Mouse (Mus musculus) stomach, postnatal 0 days (tissue): ENCODE results near the gene Ccdc148. TPM values are rescaled to one million over a fixed set of nuclear protein-coding genes. Genes with fewer than 3 reads are reported as not detected.
A peak's percentile ranks its signal among the peaks of the same experiment; 100 is the strongest.

ENCODE experiments used
- ATAC-seq: fragments of 200-750 bp; cut with Nextera tagmentation; 2 replicates; pipeline ENCODE4 v1.8.0; 2017; ENCODE audit not compliant: low FRiP score, low TSS enrichment
- DNase-seq: peaks from one replicate; pipeline ENCODE4 v3.0.0-alpha.2; 2016; ENCODE audit warnings: low spot score
- H3K27ac ChIP-seq: fragments of 300-500 bp; sonication (generic); replicated peaks from 2 replicates; pipeline ENCODE4 v1.5.1; 2014; ENCODE audit warnings: mild to moderate bottlenecking, control low read depth
- H3K27me3 ChIP-seq: fragments of 300-500 bp; sonication (generic); 2 replicates; pipeline ENCODE4 v1.6.1; 2014; ENCODE audit warnings: low read length; ENCODE audit not compliant: control insufficient read depth, insufficient read depth
- H3K36me3 ChIP-seq: fragments of 300-500 bp; sonication (generic); 2 replicates; pipeline ENCODE4 v1.6.1; 2014; ENCODE audit warnings: low read length, mixed read lengths; ENCODE audit not compliant: control insufficient read depth, insufficient read depth
- H3K4me1 ChIP-seq: fragments of 300-500 bp; sonication (generic); replicated peaks from 2 replicates; pipeline ENCODE4 v1.6.1; 2014; ENCODE audit warnings: antibody characterized with exemption; ENCODE audit not compliant: control insufficient read depth, insufficient read depth
- H3K4me2 ChIP-seq: fragments of 300-500 bp; sonication (generic); replicated peaks from 2 replicates; pipeline ENCODE4 v1.6.1; 2014; ENCODE audit warnings: low read depth, mild to moderate bottlenecking, control low read depth, moderate library complexity
- H3K4me3 ChIP-seq: fragments of 300-500 bp; sonication (generic); 2 replicates; pipeline ENCODE4 v1.5.1; 2014; ENCODE audit warnings: low read depth, low read length, control low read depth
- H3K9ac ChIP-seq: fragments of 300-500 bp; sonication (generic); 2 replicates; pipeline ENCODE4 v1.6.1; 2014; ENCODE audit warnings: mild to moderate bottlenecking, low read length, control low read depth, mixed read lengths
- H3K9me3 ChIP-seq: fragments of 300-500 bp; sonication (generic); 2 replicates; pipeline ENCODE4 v1.6.1; 2016; ENCODE audit warnings: low read length; ENCODE audit not compliant: control insufficient read depth
- CTCF ChIP-seq: IDR thresholded peaks from 2 replicates; pipeline ENCODE4 v1.5.1; 2016; ENCODE audit warnings: antibody characterized with exemption, low read depth, mild to moderate bottlenecking, moderate library complexity
- EP300 ChIP-seq: optimal IDR thresholded peaks from 2 replicates; pipeline ENCODE3; 2016; ENCODE audit warnings: antibody characterized with exemption
- WGBS: fragments of 180-500 bp; shearing (Covaris S2); extraction: QIAGEN DNeasy Blood & Tissue Kit; methylation state at CpG from one replicate; pipeline ENCODE4 v1.1.7; 2014; 5-methylcytosine and 5-hydroxymethylcytosine counted together
- polyA plus RNA-seq: library from polyadenylated mRNA; unstranded; fragments of >200 nt; fragmentation: Nextera tagmentation; extraction: Ambion mirVana; gene quantifications from 2 replicates; pipeline ENCODE4 v1.2.1, GENCODE M21; 2015

The Ccdc148 gene
- polyA plus RNA-seq, 1 experiment from 2014 or later: 0.47 TPM

DNA sequence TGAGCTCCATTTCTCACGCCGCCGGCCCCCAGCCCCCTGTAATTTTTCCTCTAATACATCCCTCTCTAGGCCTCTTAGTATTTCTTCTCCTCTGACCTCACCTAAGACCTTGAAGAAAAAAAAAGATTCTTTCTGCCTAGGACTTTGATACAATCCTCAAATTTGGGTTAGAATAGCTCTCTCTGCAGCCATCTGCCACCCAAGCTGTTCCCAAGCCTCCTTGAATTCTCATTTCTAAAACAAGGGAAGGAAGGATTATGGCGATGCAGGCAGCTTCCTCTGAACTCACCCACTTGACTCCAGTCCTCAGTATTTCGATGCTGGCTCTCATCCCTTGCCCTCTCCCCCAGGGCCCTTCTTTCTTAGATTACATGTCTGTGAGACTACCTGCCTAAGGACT is 106.1 kb downstream of the Ccdc148 start:
- DNase-seq (no peak), ATAC-seq (no peak)
- H3K9me3 ChIP-seq: no peaks in the 10 kb centered on the region
- TF ChIP-seq CTCF (no peak), EP300 (no peak)
- no peak overlapping the region for H3K4me3 ChIP-seq
- no peaks in the 10 kb centered on the region for H3K27me3 ChIP-seq
- H3K9ac ChIP-seq: no peak overlapping the region
- no peaks in the 10 kb centered on the region for H3K4me1 ChIP-seq
- WGBS: 83% methylated on average over 5 of the region's 5 CpGs
- H3K36me3 ChIP-seq: no peaks in the 10 kb centered on the region
- no peak overlapping the region for H3K27ac ChIP-seq
- no peak overlapping the region for H3K4me2 ChIP-seq

DNA sequence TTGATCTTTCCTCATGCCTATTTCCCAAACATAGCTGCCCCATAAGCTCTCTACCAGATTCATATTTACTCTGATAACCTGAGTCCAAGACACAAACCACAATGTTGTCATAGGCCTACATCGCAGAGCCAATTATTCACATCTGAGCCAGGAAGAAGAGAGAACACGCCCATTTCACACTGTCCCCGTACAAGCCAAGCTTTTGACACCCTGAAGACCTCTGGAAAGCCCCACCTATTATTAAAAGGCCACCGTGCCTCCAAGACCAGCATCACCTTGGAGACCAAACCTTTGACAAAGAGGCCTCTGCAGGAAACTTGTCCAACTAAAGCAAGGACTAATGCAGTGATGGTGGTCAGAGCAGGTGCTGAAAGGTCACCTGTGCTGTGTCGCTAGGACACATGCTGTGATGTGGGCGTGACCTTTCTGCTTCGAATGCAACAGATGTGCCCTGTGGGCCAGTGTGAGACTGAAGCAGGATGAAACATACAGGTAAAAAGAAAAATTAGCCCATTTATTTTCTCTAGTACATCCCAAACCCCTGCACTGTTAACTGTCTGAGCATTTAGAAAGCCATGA is 106.9 kb downstream of the Ccdc148 start:
- Histone ChIP-seq H3K4me1 (no peaks in the 10 kb centered on the region), H3K9me3 (no peaks in the 10 kb centered on the region), H3K27ac (no peak overlapping the region), H3K36me3 (no peaks in the 10 kb centered on the region), H3K9ac (no peak overlapping the region), H3K27me3 (no peaks in the 10 kb centered on the region), H3K4me3 (no peak overlapping the region), H3K4me2 (no peak overlapping the region)
- TF ChIP-seq EP300: no peak
- no peak for TF ChIP-seq CTCF
- ATAC-seq: 0 out of 2 replicates have a peak, but pooled peaks have one; percentile 12
- no peak for DNase-seq
- 56% methylated on average over 7 of the region's 7 CpGs for WGBS

GRCm38 (mm10) chr2:59050245-59050824 is 110.1 kb downstream of the Ccdc148 start:
- ATAC-seq: no peak
- 64% methylated on average over 8 of the region's 8 CpGs for WGBS
- no peak overlapping the region for H3K27ac ChIP-seq

GRCm38 (mm10) chr2:59049686-59050085 is 110.8 kb downstream of the Ccdc148 start:
- 28% methylated on average over 4 of the region's 4 CpGs for WGBS
- Histone ChIP-seq H3K9ac (no peak overlapping the region), H3K4me1 (no peaks in the 10 kb centered on the region), H3K9me3 (no peaks in the 10 kb centered on the region), H3K4me2 (no peak overlapping the region), H3K4me3 (no peak overlapping the region), H3K27me3 (no peaks in the 10 kb centered on the region), H3K36me3 (no peaks in the 10 kb centered on the region), H3K27ac (no peak overlapping the region)
- TF ChIP-seq EP300 (no peak), CTCF (no peak)
- no peak for ATAC-seq
- DNase-seq: no peak

More at GRCm38 (mm10) chr2:59050245-59050824, 110.1 kb downstream of the Ccdc148 start:
- Histone ChIP-seq H3K36me3 (no peaks in the 10 kb centered on the region), H3K9ac (no peak overlapping the region), H3K4me1 (no peaks in the 10 kb centered on the region), H3K4me2 (no peak overlapping the region), H3K4me3 (no peak overlapping the region), H3K9me3 (no peaks in the 10 kb centered on the region), H3K27me3 (no peaks in the 10 kb centered on the region)
- no peak for TF ChIP-seq EP300
- no peak for TF ChIP-seq CTCF
- no peak for DNase-seq

DNA sequence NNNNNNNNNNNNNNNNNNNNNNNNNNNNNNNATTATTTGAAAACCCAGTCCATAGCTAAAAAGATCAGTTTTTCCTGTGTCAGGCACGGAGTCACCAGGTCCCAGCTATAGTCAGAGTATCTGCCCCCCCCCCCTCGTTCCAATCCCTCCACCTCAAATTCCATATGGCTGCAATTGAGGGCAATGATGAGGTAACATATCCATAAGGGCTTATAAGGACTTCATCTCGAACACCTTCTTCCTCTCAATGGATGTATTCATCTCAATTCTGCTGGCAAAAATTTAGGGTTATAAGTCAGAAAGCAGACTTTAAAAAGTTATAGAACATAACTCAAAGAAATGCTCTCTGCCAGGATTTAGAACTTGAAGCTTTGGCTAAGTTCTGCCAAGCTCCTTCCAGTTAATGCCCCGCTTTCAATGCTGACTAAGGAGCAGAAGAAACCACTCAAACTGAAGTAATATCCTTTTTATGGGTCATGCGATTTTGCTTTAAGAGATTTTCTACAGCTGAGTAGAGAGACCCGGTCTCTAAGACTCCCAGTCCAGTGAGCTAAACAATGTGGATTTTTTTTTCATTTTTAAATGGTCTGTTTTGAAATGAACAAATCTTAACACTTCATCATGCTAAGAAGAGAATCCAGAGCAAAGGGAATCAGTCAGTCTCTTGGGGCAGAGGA is 111.6 kb downstream of the Ccdc148 start:
- Histone ChIP-seq H3K4me1 (no peaks in the 10 kb centered on the region), H3K4me2 (no peak overlapping the region), H3K9me3 (no peaks in the 10 kb centered on the region), H3K4me3 (no peak overlapping the region), H3K9ac (no peak overlapping the region), H3K27me3 (no peaks in the 10 kb centered on the region), H3K27ac (no peak overlapping the region), H3K36me3 (no peaks in the 10 kb centered on the region)
- 53% methylated on average over 6 of the region's 6 CpGs for WGBS
- DNase-seq (no peak), ATAC-seq (no peak)
- TF ChIP-seq EP300 (no peak), CTCF (no peak)

GRCm38 (mm10) chr2:59043313-59044032 is 117.0 kb downstream of the Ccdc148 start:
- no peak overlapping the region for H3K9ac ChIP-seq
- H3K27me3 ChIP-seq: no peaks in the 10 kb centered on the region
- H3K36me3 ChIP-seq: no peaks in the 10 kb centered on the region
- no peak overlapping the region for H3K27ac ChIP-seq
- ATAC-seq: no peak
- TF ChIP-seq CTCF (no peak), EP300 (no peak)
- H3K9me3 ChIP-seq: no peaks in the 10 kb centered on the region
- WGBS: 59% methylated on average over 22 of the region's 22 CpGs
- no peaks in the 10 kb centered on the region for H3K4me1 ChIP-seq
- no peak for DNase-seq
- H3K4me3 ChIP-seq: no peak overlapping the region
- H3K4me2 ChIP-seq: no peak overlapping the region
